8 mouse cellular contexts compared by ENCODE assay signal in the genomic region with DNA sequence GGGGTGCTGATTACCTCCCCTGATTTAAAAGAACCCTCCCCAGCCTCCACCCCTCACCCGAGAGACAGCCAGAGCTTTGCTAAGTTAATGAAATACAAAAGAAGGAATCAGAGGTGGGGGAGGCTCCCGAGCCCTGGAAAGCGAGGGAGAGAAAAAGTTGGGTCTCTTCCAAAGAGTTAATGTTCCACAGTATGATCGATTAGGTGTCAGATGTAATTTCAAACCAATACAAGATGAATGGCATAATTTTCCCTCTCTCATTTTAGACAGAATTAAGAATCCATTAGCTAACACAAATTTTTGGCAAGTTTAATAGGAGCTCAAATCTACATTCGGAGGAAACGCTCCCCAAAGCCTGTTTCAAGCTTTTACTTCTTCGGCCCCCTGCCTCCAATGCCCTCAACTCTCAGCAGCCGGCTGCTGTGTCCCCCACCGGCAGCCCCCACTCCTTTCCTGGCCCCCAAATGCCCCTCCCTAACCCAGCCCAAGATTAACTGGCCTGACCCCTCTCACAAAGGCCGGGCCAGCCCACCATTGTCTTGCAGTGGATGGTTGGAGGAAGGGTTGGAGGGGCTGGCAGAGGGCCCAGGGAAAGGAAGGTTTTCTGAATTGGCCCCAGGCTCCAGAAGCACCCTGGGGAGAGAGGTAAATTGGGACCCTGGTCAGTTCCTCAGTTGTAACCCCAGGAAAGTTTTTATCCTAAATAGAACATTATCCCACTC. TPM values are rescaled to one million over a fixed set of nuclear protein-coding genes. Genes with fewer than 3 reads are reported as not detected.
A peak's percentile ranks its signal among the peaks of the same experiment; 100 is the strongest.
DNase-seq lines count a peak whose midpoint lies in the region; ATAC-seq and TF ChIP-seq lines count a peak whose summit lies in the region.
"Had no signal": no experiment of that assay in that cellular context is flagged by ENCODE, and none has a peak within 500 bp of the region (broad histone marks: within the 10 kb centered on the region; RNA-seq: fewer than 3 reads in every experiment).

No protein-coding gene starts in this region.

- no peak overlapping the region for H3K9ac ChIP-seq in midbrain, embryonic 16.5 days (ENCODE audit: low read depth, low read length)
- no peak overlapping the region for H3K9ac ChIP-seq in hindbrain, embryonic 16.5 days (ENCODE audit: low read depth, low read length)
- no peak overlapping the region for H3K9ac ChIP-seq in neural tube, embryonic 12.5 days
- no peak overlapping the region for H3K9ac ChIP-seq in intestine, postnatal 0 days (ENCODE audit: low read depth, low read length)

- no peak for ATAC-seq in midbrain, embryonic 16.5 days
- ATAC-seq in hindbrain, embryonic 16.5 days: no peak
- no peak for ATAC-seq in neural tube, embryonic 12.5 days (ENCODE audit: low FRiP score, low read depth)
- no peak for ATAC-seq in intestine, postnatal 0 days

- H3K4me3 ChIP-seq in midbrain, embryonic 10.5 days: peak overlapping the region; percentile 35
- no peak overlapping the region for H3K4me3 ChIP-seq in midbrain, embryonic 16.5 days (ENCODE audit: low read depth, low read length)
- H3K4me3 ChIP-seq in hindbrain, embryonic 16.5 days (ENCODE audit: low read length): no peak overlapping the region
- no peak overlapping the region for H3K4me3 ChIP-seq in neural tube, embryonic 12.5 days
- H3K4me3 ChIP-seq in intestine, postnatal 0 days (ENCODE audit: low read depth, low read length): no peak overlapping the region
- H3K4me3 ChIP-seq: myocyte had no signal

- no peak overlapping the region for H3K4me2 ChIP-seq in midbrain, embryonic 16.5 days (ENCODE audit: low read length)
- no peak overlapping the region for H3K4me2 ChIP-seq in hindbrain, embryonic 16.5 days (ENCODE audit: low read length)
- H3K4me2 ChIP-seq in neural tube, embryonic 12.5 days (replicated peaks): peak overlapping the region; percentile 7; the same call in 1 of the 2 replicates
- H3K4me2 ChIP-seq in intestine, postnatal 0 days (replicated peaks; ENCODE audit: low read depth): no peak overlapping the region

- 5% methylated on average over 10 of the region's 10 CpGs for WGBS in midbrain, embryonic 10.5 days
- WGBS in midbrain, embryonic 16.5 days: 4% methylated on average over 10 of the region's 10 CpGs
- 7% methylated on average over 10 of the region's 10 CpGs for WGBS in hindbrain, embryonic 16.5 days
- WGBS in neural tube, embryonic 12.5 days: 3% methylated on average over 10 of the region's 10 CpGs
- WGBS in intestine, postnatal 0 days: 25% methylated on average over 10 of the region's 10 CpGs

- TF ChIP-seq CTCF in intestine, postnatal 0 days (IDR thresholded peaks at IDR 0.05; ENCODE audit: low read depth): no peak

- H3K27me3 ChIP-seq in midbrain, embryonic 10.5 days (ENCODE audit: low read depth, poor library complexity, severe bottlenecking): peaks cover 92% of the 10 kb centered on the region
- peaks cover 8% of the 10 kb centered on the region for H3K27me3 ChIP-seq in midbrain, embryonic 16.5 days (ENCODE audit: control insufficient read depth, insufficient read depth, low read depth, low read length)
- H3K27me3 ChIP-seq in hindbrain, embryonic 16.5 days (replicated peaks; ENCODE audit: control insufficient read depth, insufficient read depth, low read length): peaks cover 3% of the 10 kb centered on the region
- peaks cover 32% of the 10 kb centered on the region for H3K27me3 ChIP-seq in neural tube, embryonic 12.5 days (replicated peaks)
- no peaks in the 10 kb centered on the region for H3K27me3 ChIP-seq in intestine, postnatal 0 days (replicated peaks; ENCODE audit: control insufficient read depth, insufficient read depth, low read length)

- H3K27ac ChIP-seq in midbrain, embryonic 10.5 days (replicated peaks): peak overlapping the region; percentile 63
- no peak overlapping the region for H3K27ac ChIP-seq in midbrain, embryonic 16.5 days (ENCODE audit: low read length)
- H3K27ac ChIP-seq in hindbrain, embryonic 16.5 days (ENCODE audit: low read depth, low read length): peak overlapping the region; percentile 23; the same call in 1 of the 2 replicates
- no peak overlapping the region for H3K27ac ChIP-seq in neural tube, embryonic 12.5 days
- H3K27ac ChIP-seq in intestine, postnatal 0 days (ENCODE audit: low read depth, low read length): no peak overlapping the region

- H3K9me3 ChIP-seq in midbrain, embryonic 10.5 days (replicated peaks): no peaks in the 10 kb centered on the region
- H3K9me3 ChIP-seq in midbrain, embryonic 16.5 days (replicated peaks; ENCODE audit: control insufficient read depth, low read length, poor library complexity, severe bottlenecking): no peaks in the 10 kb centered on the region
- H3K9me3 ChIP-seq in hindbrain, embryonic 16.5 days (ENCODE audit: control insufficient read depth, low read length): no peaks in the 10 kb centered on the region
- no peaks in the 10 kb centered on the region for H3K9me3 ChIP-seq in neural tube, embryonic 12.5 days
- no peaks in the 10 kb centered on the region for H3K9me3 ChIP-seq in intestine, postnatal 0 days (ENCODE audit: control insufficient read depth)

- DNase-seq in midbrain, embryonic 10.5 days (ENCODE audit: low spot score): peak; percentile 64
- DNase-seq in heart, adult 8-10 months (ENCODE audit: low spot score): peak; percentile 27
- no peak for DNase-seq in gastrocnemius, adult 8-10 months (ENCODE audit: low spot score in 2 of 2)

- no peaks in the 10 kb centered on the region for H3K36me3 ChIP-seq in midbrain, embryonic 10.5 days
- no peaks in the 10 kb centered on the region for H3K36me3 ChIP-seq in midbrain, embryonic 16.5 days (ENCODE audit: control insufficient read depth, insufficient read depth, low read length)
- no peaks in the 10 kb centered on the region for H3K36me3 ChIP-seq in hindbrain, embryonic 16.5 days (ENCODE audit: control insufficient read depth, insufficient read depth, low read length)
- H3K36me3 ChIP-seq in neural tube, embryonic 12.5 days: no peaks in the 10 kb centered on the region
- H3K36me3 ChIP-seq in intestine, postnatal 0 days (ENCODE audit: control insufficient read depth, insufficient read depth): no peaks in the 10 kb centered on the region

- H3K4me1 ChIP-seq in midbrain, embryonic 10.5 days: peaks cover 70% of the 10 kb centered on the region
- H3K4me1 ChIP-seq in midbrain, embryonic 16.5 days (ENCODE audit: control insufficient read depth, insufficient read depth, low read length): peaks cover 31% of the 10 kb centered on the region
- peaks cover 41% of the 10 kb centered on the region for H3K4me1 ChIP-seq in hindbrain, embryonic 16.5 days (ENCODE audit: control insufficient read depth, insufficient read depth, low read depth, low read length)
- H3K4me1 ChIP-seq in neural tube, embryonic 12.5 days: peaks cover 39% of the 10 kb centered on the region
- no peaks in the 10 kb centered on the region for H3K4me1 ChIP-seq in intestine, postnatal 0 days (replicated peaks; ENCODE audit: control insufficient read depth, insufficient read depth, low read length)

RNA-seq across cellular contexts. Expression of gene Neurod2, which starts 30.8 kb away (rescaled TPM):
- 0.05 and 0.09 TPM in 2 replicates for polyA plus RNA-seq in midbrain, embryonic 10.5 days (2016; fragmentation: Nextera tagmentation; extraction: Ambion mirVana)
- polyA plus RNA-seq in midbrain, embryonic 16.5 days (2015; fragmentation: Nextera tagmentation; extraction: Ambion mirVana): 4.5 and 5.6 TPM in 2 replicates
- not detected for total RNA-seq in heart, adult 8-10 months (2022)
- 22.9 and 23.4 TPM in 2 replicates for polyA plus RNA-seq in hindbrain, embryonic 16.5 days (2015; fragmentation: Nextera tagmentation; extraction: Ambion mirVana)
- 10.0 and 11.2 TPM in 2 replicates for polyA plus RNA-seq in neural tube, embryonic 12.5 days (2016; fragmentation: Nextera tagmentation; extraction: Ambion mirVana)
- total RNA-seq in gastrocnemius, adult 8-10 months (2022): not detected
- 0.07 TPM in 1 of 2 replicates, not detected in the other for polyA plus RNA-seq in intestine, postnatal 0 days (2015; fragmentation: Nextera tagmentation; extraction: Ambion mirVana)
- polyA plus RNA-seq: myocyte had no signal

RNA-seq across cellular contexts. Expression of gene Ppp1r1b, which starts 49.6 kb away (rescaled TPM):
- polyA plus RNA-seq in midbrain, embryonic 10.5 days (2016; fragmentation: Nextera tagmentation; extraction: Ambion mirVana): 1.0 and 1.6 TPM in 2 replicates
- polyA plus RNA-seq in midbrain, embryonic 16.5 days (2015; fragmentation: Nextera tagmentation; extraction: Ambion mirVana): 2.4 and 2.9 TPM in 2 replicates
- 10 to 100 TPM in 2 of 4 experiments, 1 to 10 TPM in 2; 4.0 to 11.3 (median 7.1) TPM for total RNA-seq in heart, adult 8-10 months (2022)
- 7.7 and 9.3 TPM in 2 replicates for polyA plus RNA-seq in hindbrain, embryonic 16.5 days (2015; fragmentation: Nextera tagmentation; extraction: Ambion mirVana)
- polyA plus RNA-seq in neural tube, embryonic 12.5 days (2016; fragmentation: Nextera tagmentation; extraction: Ambion mirVana): 0.13 and 0.40 TPM in 2 replicates
- under 1 TPM in 3 of 4 experiments, not detected in 1; 0.27 to 0.90 (median 0.44) TPM for total RNA-seq in gastrocnemius, adult 8-10 months (2022)
- polyA plus RNA-seq in intestine, postnatal 0 days (2015; fragmentation: Nextera tagmentation; extraction: Ambion mirVana): 99.5 and 102 TPM in 2 replicates
- polyA plus RNA-seq: myocyte had no signal

RNA-seq across cellular contexts. Expression of gene Stard3, which starts 59.5 kb away (rescaled TPM):
- polyA plus RNA-seq in midbrain, embryonic 10.5 days (2016; fragmentation: Nextera tagmentation; extraction: Ambion mirVana): 54.5 and 55.6 TPM in 2 replicates
- polyA plus RNA-seq in midbrain, embryonic 16.5 days (2015; fragmentation: Nextera tagmentation; extraction: Ambion mirVana): 32.9 and 37.0 TPM in 2 replicates
- 10 to 100 TPM; 17.2 to 28.8 (median 23.7) TPM for total RNA-seq in heart, adult 8-10 months (2022)
- polyA plus RNA-seq in hindbrain, embryonic 16.5 days (2015; fragmentation: Nextera tagmentation; extraction: Ambion mirVana): 39.0 and 39.9 TPM in 2 replicates
- polyA plus RNA-seq in neural tube, embryonic 12.5 days (2016; fragmentation: Nextera tagmentation; extraction: Ambion mirVana): 45.7 and 47.4 TPM in 2 replicates
- 10 to 100 TPM; 12.0 to 18.2 (median 13.9) TPM for total RNA-seq in gastrocnemius, adult 8-10 months (2022)
- 29.0 and 30.1 TPM in 2 replicates for polyA plus RNA-seq in intestine, postnatal 0 days (2015; fragmentation: Nextera tagmentation; extraction: Ambion mirVana)

Comparison
In these comparisons a context has a peak if more than half of its experiments do, and no peak if none do; other contexts are left out.
1. H3K27ac ChIP-seq: peak in midbrain, embryonic 10.5 days (single experiment) and hindbrain, embryonic 16.5 days (single experiment); none in midbrain, embryonic 16.5 days (single experiment), neural tube, embryonic 12.5 days (single experiment) and intestine, postnatal 0 days (single experiment).
2. DNase-seq: peak in midbrain, embryonic 10.5 days (single experiment) and heart, adult 8-10 months (single experiment); none in gastrocnemius, adult 8-10 months (0 of 2).